Mouse (Mus musculus) mammary gland, adult 2 months (tissue): ENCODE measurements around the gene Rrm2. TPM values are rescaled to one million over a fixed set of nuclear protein-coding genes. Genes with fewer than 3 reads are reported as not detected.

Experiments
- polyA plus RNA-seq: library from polyadenylated mRNA; depleted of rRNA; stranded (reverse); fragments of >200 nt; gene quantifications from 2 replicates; pipeline ENCODE4 v1.2.3, GENCODE M21; 2012; ENCODE audit warnings: low replicate concordance; rRNA removed

The Rrm2 gene
- polyA plus RNA-seq: 2.3 and 6.6 TPM in 2 replicates

DNA sequence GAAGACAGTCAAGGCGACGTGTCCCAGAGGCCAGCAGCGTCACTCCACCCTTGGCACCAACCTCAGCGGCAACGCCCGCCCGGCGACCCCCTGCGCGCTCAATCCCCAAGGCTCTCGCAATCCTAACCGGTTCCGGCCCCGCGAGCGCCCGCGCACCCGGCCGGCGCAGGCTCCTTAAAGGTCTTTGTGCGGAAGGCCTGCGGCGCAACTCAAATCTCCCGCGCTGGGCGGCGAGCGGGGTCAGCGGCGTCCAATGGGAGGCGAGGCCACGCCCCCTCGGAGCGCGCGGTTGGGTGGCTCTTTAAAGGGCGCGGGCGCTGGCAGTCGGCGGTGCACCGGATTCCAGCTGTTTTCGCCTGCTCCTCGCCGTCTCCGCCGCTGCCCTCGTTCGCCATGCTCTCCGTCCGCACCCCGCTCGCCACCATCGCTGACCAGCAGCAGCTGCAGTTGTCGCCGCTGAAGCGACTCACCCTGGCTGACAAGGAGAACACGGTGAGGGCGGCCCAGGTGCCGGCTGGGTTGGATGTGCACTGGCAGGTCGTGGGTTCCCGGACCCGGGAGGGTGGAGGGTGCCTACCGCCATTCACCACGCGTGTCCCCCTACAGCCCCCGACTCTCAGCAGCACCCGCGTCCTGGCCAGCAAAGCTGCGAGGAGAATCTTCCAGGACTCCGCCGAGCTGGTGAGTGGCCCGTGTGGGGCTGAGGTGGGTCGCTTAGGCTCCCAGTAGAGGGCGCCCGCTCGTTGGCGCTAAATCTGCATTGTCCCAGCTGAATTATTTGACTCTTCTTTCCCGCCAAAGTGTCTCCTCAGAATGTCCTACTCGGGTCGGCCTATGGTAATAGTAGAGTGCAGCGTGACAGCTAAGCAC lies at the start of gene Rrm2:
Gene Rrm2 (plus strand): TSS at position 288 of the 870 bp plus-strand sequence.

GRCm38 (mm10) chr12:24681286-24682023 lies 26.6 kb upstream of the Rrm2 start, which contains the start of gene Cys1:
Gene Cys1 (minus strand): TSS chr12:24681813.

Other genes starting within 250 kb of the Rrm2 start
- 3.6 and 5.8 TPM in 2 replicates for gene Taf1b, start 209.9 kb upstream of the Rrm2 start, polyA plus RNA-seq
- gene Grhl1, start 136.0 kb upstream of the Rrm2 start, polyA plus RNA-seq: 3.9 and 6.3 TPM in 2 replicates
- 9.6 and 17.3 TPM in 2 replicates for gene Klf11, start 57.0 kb upstream of the Rrm2 start, polyA plus RNA-seq
- 3.5 and 4.5 TPM in 2 replicates for gene Cys1, start 26.4 kb upstream of the Rrm2 start, polyA plus RNA-seq
- gene Mboat2, start 122.6 kb downstream of the Rrm2 start, polyA plus RNA-seq: 1.4 and 3.1 TPM in 2 replicates